Mouse (Mus musculus) kidney, embryonic 14.5 days (tissue): ENCODE measurements at regions not wholly inside any gene's neighbourhood (a gene's known extent, or its start where the extent isn't known, plus 50 kb on each side); places are given as distances from the start of the nearest gene placed in this dataset.

Experiments
- ATAC-seq: fragments of 200-750 bp; cut with Nextera tagmentation; 2 replicates; pipeline ENCODE4 v1.8.0; 2017; ENCODE audit warnings: moderate number of reproducible peaks, mild to moderate bottlenecking, moderate TSS enrichment, moderate library complexity; ENCODE audit not compliant: low FRiP score, low TSS enrichment
- H3K27ac ChIP-seq: fragments of 300-500 bp; sonication (generic); 2 replicates; pipeline ENCODE4 v1.5.1; 2014; ENCODE audit warnings: low read depth, mild to moderate bottlenecking, low read length, moderate library complexity, mixed read lengths
- H3K27me3 ChIP-seq: fragments of 300-500 bp; sonication (generic); 2 replicates; pipeline ENCODE4 v1.6.1; 2014; ENCODE audit warnings: mild to moderate bottlenecking, low read length; ENCODE audit not compliant: control insufficient read depth, insufficient read depth
- H3K36me3 ChIP-seq: fragments of 300-500 bp; sonication (generic); 2 replicates; pipeline ENCODE4 v1.6.1; 2014; ENCODE audit warnings: low read length, mixed read lengths; ENCODE audit not compliant: control insufficient read depth, insufficient read depth
- H3K4me1 ChIP-seq: fragments of 300-500 bp; sonication (generic); 2 replicates; pipeline ENCODE4 v1.6.1; 2014; ENCODE audit warnings: low read length, mixed read lengths; ENCODE audit not compliant: control insufficient read depth, insufficient read depth
- H3K4me2 ChIP-seq: fragments of 300-500 bp; sonication (generic); replicated peaks from 2 replicates; pipeline ENCODE4 v1.6.1; 2014; ENCODE audit warnings: low read depth, mild to moderate bottlenecking, low read length
- H3K4me3 ChIP-seq: fragments of 300-500 bp; sonication (generic); 2 replicates; pipeline ENCODE4 v1.5.1; 2014; ENCODE audit warnings: mild to moderate bottlenecking, low read length
- H3K9ac ChIP-seq: fragments of 300-500 bp; sonication (generic); 2 replicates; pipeline ENCODE4 v1.6.1; 2014; ENCODE audit warnings: low read depth, mild to moderate bottlenecking, low read length, moderate library complexity
- H3K9me3 ChIP-seq: fragments of 300-500 bp; sonication (generic); 2 replicates; pipeline ENCODE4 v1.6.1; 2016; ENCODE audit warnings: low read length; ENCODE audit not compliant: control insufficient read depth
- WGBS: fragments of 180-500 bp; shearing (Covaris S2); extraction: QIAGEN DNeasy Blood & Tissue Kit; methylation state at CpG from one replicate; pipeline ENCODE4 v1.1.7; 2014; 5-methylcytosine and 5-hydroxymethylcytosine counted together

- no peak overlapping the region for H3K4me2 ChIP-seq
- no peaks in the 10 kb centered on the region for H3K36me3 ChIP-seq
- peak; percentile 90 for ATAC-seq
These were observed 251.0 kb upstream of the Ccdc54 start for GRCm38 (mm10) chr16:50841677-50842580.

DNA sequence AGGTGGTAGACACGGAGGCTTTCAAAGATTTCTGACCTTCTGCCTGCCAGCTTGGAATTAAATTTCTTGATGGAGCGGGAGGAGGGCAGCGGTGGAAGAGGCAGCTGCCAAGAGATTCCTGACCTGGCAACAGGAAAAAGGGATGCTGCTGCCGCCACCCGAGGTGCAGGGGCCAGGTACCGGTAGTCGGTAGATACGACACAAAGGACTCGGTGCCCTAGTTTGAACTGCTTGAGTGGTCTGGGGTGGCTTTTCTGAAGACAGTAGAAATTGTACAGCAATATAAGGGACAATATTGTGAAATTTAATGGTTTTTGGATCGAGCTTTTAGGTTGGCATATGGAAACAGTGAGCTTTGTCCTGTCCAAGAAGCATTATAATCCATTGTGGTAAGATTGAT lies 250.3 kb upstream of the Ccdc54 start:
- no peak overlapping the region for H3K4me3 ChIP-seq
- H3K9me3 ChIP-seq, result no peaks in the 10 kb centered on the region
- ATAC-seq, result peak; percentile 38
- H3K9ac ChIP-seq, result no peak overlapping the region
- no peak overlapping the region for H3K27ac ChIP-seq
- H3K4me2 ChIP-seq, result no peak overlapping the region
- H3K36me3 ChIP-seq, result no peaks in the 10 kb centered on the region
- 55% methylated on average over 10 of the region's 10 CpGs for WGBS
- H3K27me3 ChIP-seq, result no peaks in the 10 kb centered on the region
- H3K4me1 ChIP-seq, result no peaks in the 10 kb centered on the region

More at GRCm38 (mm10) chr16:50841677-50842580, 251.0 kb upstream of the Ccdc54 start:
- WGBS, result 43% methylated on average over 15 of the region's 15 CpGs
- H3K4me1 ChIP-seq, result no peaks in the 10 kb centered on the region
- no peaks in the 10 kb centered on the region for H3K27me3 ChIP-seq
- no peak overlapping the region for H3K4me3 ChIP-seq
- H3K9ac ChIP-seq, result no peak overlapping the region
- no peak overlapping the region for H3K27ac ChIP-seq
- H3K9me3 ChIP-seq, result no peaks in the 10 kb centered on the region

- no peaks in the 10 kb centered on the region for H3K9me3 ChIP-seq
- no peaks in the 10 kb centered on the region for H3K36me3 ChIP-seq
- no peaks in the 10 kb centered on the region for H3K27me3 ChIP-seq
- no peaks in the 10 kb centered on the region for H3K4me1 ChIP-seq
- 82% methylated on average over 9 of the region's 9 CpGs for WGBS
- H3K27ac ChIP-seq, result no peak overlapping the region
- H3K9ac ChIP-seq, result no peak overlapping the region
- no peak overlapping the region for H3K4me3 ChIP-seq
- ATAC-seq, result no peak
- no peak overlapping the region for H3K4me2 ChIP-seq
These were observed 248.7 kb upstream of the Ccdc54 start for GRCm38 (mm10) chr16:50839665-50840064.

DNA sequence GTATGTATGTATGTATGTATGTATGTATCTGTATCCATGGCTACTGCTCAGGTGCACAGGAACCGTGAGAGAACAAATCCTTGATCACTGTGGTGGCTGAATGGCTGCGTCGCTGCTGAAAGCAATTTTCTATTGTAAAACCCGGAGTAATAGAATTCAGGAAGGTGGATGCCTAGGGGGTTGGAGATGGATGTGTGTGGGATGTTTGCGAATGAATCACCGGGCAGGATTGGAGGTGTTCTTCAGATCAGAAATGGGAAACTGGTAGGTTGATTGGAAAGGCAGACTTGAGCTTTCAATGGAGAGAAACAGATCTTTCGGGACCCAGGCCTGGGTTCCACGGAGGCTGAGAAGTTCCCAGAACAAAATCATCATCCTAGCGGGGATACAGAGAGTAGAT lies 246.5 kb upstream of the Ccdc54 start:
- H3K4me2 ChIP-seq, result no peak overlapping the region
- no peaks in the 10 kb centered on the region for H3K4me1 ChIP-seq
- H3K27me3 ChIP-seq, result no peaks in the 10 kb centered on the region
- ATAC-seq, result no peak
- no peak overlapping the region for H3K9ac ChIP-seq
- WGBS, result 86% methylated on average over 9 of the region's 9 CpGs
- no peak overlapping the region for H3K27ac ChIP-seq
- H3K36me3 ChIP-seq, result no peaks in the 10 kb centered on the region
- no peak overlapping the region for H3K4me3 ChIP-seq
- no peaks in the 10 kb centered on the region for H3K9me3 ChIP-seq

DNA sequence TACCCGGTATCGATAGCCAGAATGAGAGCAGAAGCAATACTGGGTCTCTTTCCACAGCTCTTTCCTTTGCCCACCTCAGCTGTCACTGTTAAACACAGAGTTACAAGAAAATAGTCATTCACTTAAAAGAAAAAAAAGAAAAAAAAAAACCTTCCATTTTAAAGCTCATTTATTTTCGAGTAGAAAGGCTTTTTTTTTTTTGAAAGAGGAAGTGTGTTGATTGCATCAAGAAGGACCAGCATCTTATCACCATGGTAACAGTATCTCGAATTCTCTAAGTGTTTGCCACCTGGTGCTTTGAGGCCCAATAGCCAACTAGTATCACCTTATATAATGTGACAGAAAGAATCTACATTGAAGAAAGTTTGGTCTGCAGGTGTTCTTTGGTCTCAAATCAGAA lies 245.5 kb upstream of the Ccdc54 start:
- Histone ChIP-seq H3K4me1 (no peaks in the 10 kb centered on the region), H3K9me3 (no peaks in the 10 kb centered on the region), H3K27ac (no peak overlapping the region), H3K27me3 (no peaks in the 10 kb centered on the region), H3K9ac (no peak overlapping the region), H3K4me3 (no peak overlapping the region), H3K4me2 (no peak overlapping the region), H3K36me3 (no peaks in the 10 kb centered on the region)
- no peak for ATAC-seq
- 73% methylated on average over 4 of the region's 4 CpGs for WGBS

DNA sequence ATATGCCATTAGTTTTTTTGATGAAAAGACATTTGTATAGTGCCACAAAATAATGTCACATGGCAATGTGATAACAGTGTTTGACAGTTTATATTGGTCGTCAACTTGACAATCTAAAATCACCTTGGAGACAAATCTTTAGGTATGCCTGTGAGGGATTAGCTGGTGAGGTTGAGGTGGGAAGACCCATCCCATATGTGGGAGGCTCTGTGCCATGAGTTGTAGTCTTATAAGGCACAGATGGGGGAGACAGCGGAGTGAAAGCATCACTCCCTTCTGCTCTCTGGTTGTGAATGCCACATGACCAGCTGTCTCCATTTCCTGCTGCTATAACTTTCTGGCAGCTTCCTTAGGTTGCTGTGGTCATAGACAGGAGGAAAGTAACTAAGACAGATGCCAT lies 242.4 kb upstream of the Ccdc54 start:
- Histone ChIP-seq H3K9ac (no peak overlapping the region), H3K9me3 (no peaks in the 10 kb centered on the region), H3K27me3 (no peaks in the 10 kb centered on the region), H3K4me3 (no peak overlapping the region), H3K4me2 (no peak overlapping the region), H3K36me3 (no peaks in the 10 kb centered on the region), H3K4me1 (no peaks in the 10 kb centered on the region), H3K27ac (no peak overlapping the region)
- WGBS, result 87% methylated on average over 2 of the region's 2 CpGs
- ATAC-seq, result no peak

DNA sequence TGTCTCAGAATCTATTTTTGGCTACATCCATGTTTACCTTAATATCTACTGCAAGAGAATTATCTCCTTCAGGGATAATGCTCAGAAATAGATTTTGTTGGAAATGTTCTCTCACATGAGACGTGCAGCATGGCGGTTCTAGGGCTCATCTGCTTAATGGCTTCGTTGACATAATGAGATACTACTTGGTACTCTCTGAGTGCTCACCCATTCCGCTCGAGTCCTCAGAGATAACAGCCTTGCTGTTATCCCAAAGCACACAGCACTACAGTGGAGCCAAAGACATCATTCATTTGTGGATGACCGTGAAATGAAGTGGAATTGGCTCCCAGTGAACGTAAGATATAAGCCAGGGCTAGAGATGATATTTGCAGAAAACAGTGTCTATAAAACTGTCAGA lies 231.4 kb upstream of the Ccdc54 start:
- WGBS, result 52% methylated on average over 7 of the region's 7 CpGs

GRCm38 (mm10) chr16:50814626-50815025 lies 223.7 kb upstream of the Ccdc54 start:
- Histone ChIP-seq H3K36me3 (no peaks in the 10 kb centered on the region), H3K27ac (no peak overlapping the region), H3K4me1 (no peaks in the 10 kb centered on the region), H3K4me3 (no peak overlapping the region), H3K9ac (no peak overlapping the region), H3K9me3 (no peaks in the 10 kb centered on the region), H3K27me3 (no peaks in the 10 kb centered on the region), H3K4me2 (no peak overlapping the region)
- WGBS, result 16% methylated on average over 4 of the region's 4 CpGs
- ATAC-seq, result no peak

More for the DNA sequence above, 231.4 kb upstream of the Ccdc54 start:
- H3K4me1 ChIP-seq, result no peaks in the 10 kb centered on the region
- no peaks in the 10 kb centered on the region for H3K27me3 ChIP-seq
- ATAC-seq, result no peak
- H3K9me3 ChIP-seq, result no peaks in the 10 kb centered on the region
- no peaks in the 10 kb centered on the region for H3K36me3 ChIP-seq
- no peak overlapping the region for H3K4me3 ChIP-seq
- H3K9ac ChIP-seq, result no peak overlapping the region
- no peak overlapping the region for H3K27ac ChIP-seq
- H3K4me2 ChIP-seq, result no peak overlapping the region

DNA sequence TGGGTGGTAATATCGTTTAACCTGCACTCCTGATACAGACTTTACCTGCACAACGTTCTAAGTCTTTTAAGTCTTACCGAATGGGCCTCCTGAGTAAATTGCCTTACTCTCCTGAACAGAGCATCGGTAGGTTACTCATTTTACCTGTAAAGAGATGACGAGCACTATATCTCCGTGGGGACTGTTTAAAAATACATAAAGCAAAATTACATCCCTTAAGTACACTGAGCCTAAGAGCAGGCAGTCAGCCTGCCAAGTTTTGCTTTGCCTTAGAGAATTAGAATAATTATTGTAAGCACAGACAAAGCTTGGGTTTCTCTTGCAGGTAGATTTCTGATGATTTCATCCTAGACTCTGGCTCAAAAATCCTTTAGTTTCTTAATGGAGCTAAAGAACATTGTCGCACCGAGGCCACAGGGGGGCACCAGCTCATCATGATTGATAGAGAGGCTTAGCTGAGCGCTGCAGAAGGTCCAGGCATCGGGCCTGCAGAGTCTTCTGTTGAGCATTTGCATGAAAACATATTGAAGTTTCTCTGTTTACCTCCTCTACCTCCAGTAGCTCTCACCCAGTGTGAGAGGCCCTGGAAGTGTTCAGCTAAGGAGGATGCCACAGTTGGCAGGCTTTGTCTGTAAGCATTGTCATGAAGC lies 208.3 kb upstream of the Ccdc54 start:
- Histone ChIP-seq H3K27ac (no peak overlapping the region), H3K36me3 (no peaks in the 10 kb centered on the region), H3K9me3 (no peaks in the 10 kb centered on the region), H3K4me2 (no peak overlapping the region), H3K9ac (no peak overlapping the region), H3K27me3 (no peaks in the 10 kb centered on the region), H3K4me1 (no peaks in the 10 kb centered on the region), H3K4me3 (no peak overlapping the region)
- WGBS, result 49% methylated on average over 10 of the region's 10 CpGs
- ATAC-seq, result peak; percentile 76
